19 mouse cellular contexts compared by ENCODE assay signal in genomic region chr19:24293537-24293936, GRCm38 (mm10). TPM values are rescaled to one million over a fixed set of nuclear protein-coding genes. Genes with fewer than 3 reads are reported as not detected.
DNase-seq lines count a peak whose midpoint lies in the region; ATAC-seq and TF ChIP-seq lines count a peak whose summit lies in the region.
"Had no signal": no experiment of that assay in that cellular context is flagged by ENCODE, and none has a peak within 500 bp of the region (broad histone marks: within the 10 kb centered on the region; RNA-seq: fewer than 3 reads in every experiment).

No protein-coding gene starts in this region.

- no peak overlapping the region for H3K27ac ChIP-seq in forebrain, embryonic 11.5 days (ENCODE audit: low read depth, low read length)
- no peak overlapping the region for H3K27ac ChIP-seq in forebrain, embryonic 10.5 days
- no peak overlapping the region for H3K27ac ChIP-seq in lung, embryonic 14.5 days (ENCODE audit: low read depth)
- H3K27ac ChIP-seq: embryonic facial prominence, embryonic 15.5 days; gastrocnemius, adult 2 months; hindbrain, embryonic 10.5 days; hindbrain, embryonic 14.5 days had no signal

- H3K9ac ChIP-seq in forebrain, embryonic 11.5 days (ENCODE audit: low read length) = no peak overlapping the region
- H3K9ac ChIP-seq in lung, embryonic 14.5 days = no peak overlapping the region
- H3K9ac ChIP-seq: embryonic facial prominence, embryonic 15.5 days; heart, embryonic 12.5 days; hindbrain, embryonic 14.5 days had no signal

- no peak overlapping the region for H3K4me2 ChIP-seq in forebrain, embryonic 11.5 days (ENCODE audit: low read depth, low read length, severe bottlenecking)
- no peak overlapping the region for H3K4me2 ChIP-seq in lung, embryonic 14.5 days
- H3K4me2 ChIP-seq: embryonic facial prominence, embryonic 15.5 days; heart, embryonic 12.5 days; hindbrain, embryonic 14.5 days had no signal

- H3K36me3 ChIP-seq in forebrain, embryonic 11.5 days (ENCODE audit: control insufficient read depth, insufficient read depth, low read length) = no peaks in the 10 kb centered on the region
- no peaks in the 10 kb centered on the region for H3K36me3 ChIP-seq in forebrain, embryonic 10.5 days (replicated peaks)
- no peaks in the 10 kb centered on the region for H3K36me3 ChIP-seq in lung, embryonic 14.5 days (ENCODE audit: insufficient read depth)
- H3K36me3 ChIP-seq: embryonic facial prominence, embryonic 15.5 days; hindbrain, embryonic 10.5 days had no signal

- 84% methylated on average over 5 of the region's 5 CpGs for WGBS in forebrain, embryonic 11.5 days
- WGBS in forebrain, embryonic 10.5 days = 90% methylated on average over 5 of the region's 5 CpGs
- WGBS in lung, embryonic 14.5 days = 43% methylated on average over 5 of the region's 5 CpGs

- no peak for ATAC-seq in forebrain, embryonic 11.5 days (replicated peaks; ENCODE audit: low FRiP score)
- ATAC-seq in lung, embryonic 14.5 days (ENCODE audit: insufficient read depth) = peak; percentile 41; the same call in 1 of the 2 replicates

- H3K27me3 ChIP-seq in forebrain, embryonic 11.5 days (ENCODE audit: control insufficient read depth, insufficient read depth, low read length) = no peaks in the 10 kb centered on the region
- no peaks in the 10 kb centered on the region for H3K27me3 ChIP-seq in forebrain, embryonic 10.5 days (ENCODE audit: poor library complexity, severe bottlenecking)
- no peaks in the 10 kb centered on the region for H3K27me3 ChIP-seq in lung, embryonic 14.5 days (ENCODE audit: insufficient read depth, low read length)
- H3K27me3 ChIP-seq: embryonic facial prominence, embryonic 15.5 days; heart, embryonic 12.5 days had no signal

- no peaks in the 10 kb centered on the region for H3K4me1 ChIP-seq in forebrain, embryonic 11.5 days (replicated peaks; ENCODE audit: control insufficient read depth, insufficient read depth, low read length)
- H3K4me1 ChIP-seq in forebrain, embryonic 10.5 days = no peaks in the 10 kb centered on the region
- peaks cover 4% of the 10 kb centered on the region; the same call in 1 of the 2 replicates for H3K4me1 ChIP-seq in lung, embryonic 14.5 days (ENCODE audit: insufficient read depth)
- H3K4me1 ChIP-seq: hindbrain, embryonic 10.5 days had no signal

- no peaks in the 10 kb centered on the region for H3K9me3 ChIP-seq in forebrain, embryonic 11.5 days (ENCODE audit: control insufficient read depth, low read length)
- H3K9me3 ChIP-seq in forebrain, embryonic 10.5 days = no peaks in the 10 kb centered on the region
- no peaks in the 10 kb centered on the region for H3K9me3 ChIP-seq in lung, embryonic 14.5 days (ENCODE audit: low read depth, low read length)
- H3K9me3 ChIP-seq: embryonic facial prominence, embryonic 15.5 days; heart, embryonic 12.5 days; hindbrain, embryonic 10.5 days had no signal

- no peak overlapping the region for H3K4me3 ChIP-seq in forebrain, embryonic 11.5 days (ENCODE audit: low read depth, low read length)
- no peak overlapping the region for H3K4me3 ChIP-seq in forebrain, embryonic 10.5 days
- H3K4me3 ChIP-seq in lung, embryonic 14.5 days (ENCODE audit: low read depth, low read length) = no peak overlapping the region
- H3K4me3 ChIP-seq: embryonic facial prominence, embryonic 15.5 days; erythroblast, embryonic 14.5 days; gastrocnemius, adult 2 months; heart, embryonic 12.5 days; hindbrain, embryonic 10.5 days had no signal

- TF ChIP-seq CTCF in lung, embryonic 14.5 days (IDR thresholded peaks at IDR 0.05; ENCODE audit: low read depth) = no peak

- peak; percentile 32 for DNase-seq in forebrain, embryonic 11.5 days (ENCODE audit: low spot score)
- DNase-seq in forebrain, embryonic 10.5 days (ENCODE audit: extremely low spot score, low spot score) = no peak
- peak; percentile 35 for DNase-seq in lung, embryonic 14.5 days
- DNase-seq in lung, postnatal 14 days = no peak
- peak; percentile 25 for DNase-seq in NIH3T3 (ENCODE audit: low read depth)
- DNase-seq in lung, postnatal 36 days = peak; percentile 35
- DNase-seq in kidney, postnatal 25 days = no peak
- DNase-seq: adrenal gland, postnatal 10 days; cerebellum, adult 11 months; cerebellum, adult 8-10 months; cerebellum, postnatal 14 days; embryo, embryonic 11 days; gastrocnemius, adult 2 months; gastrocnemius, postnatal 25 days had no signal

RNA-seq across cellular contexts. Expression of gene Fxn, which starts 13.1 kb away (rescaled TPM):
- polyA plus RNA-seq in forebrain, embryonic 11.5 days (2014; fragmentation: Nextera tagmentation; extraction: Ambion mirVana) = 53.3 and 56.8 TPM in 2 replicates
- polyA plus RNA-seq in forebrain, embryonic 10.5 days (2016; fragmentation: Nextera tagmentation; extraction: Ambion mirVana) = 64.0 and 65.9 TPM in 2 replicates
- 51.2 and 52.9 TPM in 2 replicates for polyA plus RNA-seq in lung, embryonic 14.5 days (2014; fragmentation: Nextera tagmentation; extraction: Ambion mirVana)

Comparison
In these comparisons a context has a peak if more than half of its experiments do, and no peak if none do; other contexts are left out.
1. DNase-seq: peak in forebrain, embryonic 11.5 days (single experiment), lung, embryonic 14.5 days (single experiment), NIH3T3 (single experiment) and lung, postnatal 36 days (single experiment); none in forebrain, embryonic 10.5 days (single experiment), lung, postnatal 14 days (single experiment) and kidney, postnatal 25 days (0 of 2).